In genomic region chr11:55033040-55033660, GRCm38 (mm10) we compare ENCODE assay signal across 8 mouse cellular contexts. TPM values are rescaled to one million over a fixed set of nuclear protein-coding genes. Genes with fewer than 3 reads are reported as not detected.
DNase-seq lines count a peak whose midpoint lies in the region; ATAC-seq and TF ChIP-seq lines count a peak whose summit lies in the region.

TSS of gene Anxa6 (minus strand) at chr11:55033445.

- no peaks in the 10 kb centered on the region for H3K36me3 ChIP-seq in forebrain, postnatal 0 days (ENCODE audit: insufficient read depth)

- 0 out of 2 replicates have a peak within 1 kb of the TSS, but pooled peaks have one; percentile 30 for H3K27ac ChIP-seq in cerebellum, adult 2 months (ENCODE audit: insufficient read depth, low read length)
- H3K27ac ChIP-seq in forebrain, postnatal 0 days (ENCODE audit: low read depth, low read length): 0 out of 2 replicates have a peak within 1 kb of the TSS, but pooled peaks have one; percentile 35

- no peak for TF ChIP-seq CTCF in cerebellum, adult 2 months (IDR thresholded peaks at IDR 0.05; ENCODE audit: borderline replicate concordance, insufficient read depth, low read depth, low read length)
- no peak for TF ChIP-seq CTCF in forebrain, postnatal 0 days (IDR thresholded peaks at IDR 0.05; ENCODE audit: low read depth)

- under 1% methylated on average over 41 of the region's 41 CpGs for WGBS in cerebellum, adult 2 months
- under 1% methylated on average over 40 of the region's 41 CpGs for WGBS in forebrain, postnatal 0 days

- 0 out of 2 replicates have a peak, but pooled peaks cover 2% of the 10 kb centered on the region for H3K4me1 ChIP-seq in cerebellum, adult 2 months (ENCODE audit: control insufficient read depth, insufficient read depth, low read length)
- peaks cover 10% of the 10 kb centered on the region for H3K4me1 ChIP-seq in forebrain, postnatal 0 days (ENCODE audit: insufficient read depth)

- ATAC-seq in forebrain, postnatal 0 days: peak; percentile 96

- DNase-seq in MN1 (ENCODE audit: low spot score): peak; percentile 90
- DNase-seq in cerebellum, adult 2 months: peak; percentile 86 to 87
- peak; percentile 76 for DNase-seq in forebrain, postnatal 0 days
- peak; percentile 88 for DNase-seq in heart, postnatal 4 days
- peak; percentile 67 for DNase-seq in layer of hippocampus, adult 9-11 months
- peak; percentile 86 for DNase-seq in lung, postnatal 14 days
- DNase-seq in ovary, postnatal 36 days (ENCODE audit: low spot score): peak; percentile 85
- DNase-seq in thymus, postnatal 14 days: peak; percentile 88

- no peaks in the 10 kb centered on the region for H3K27me3 ChIP-seq in cerebellum, adult 2 months (ENCODE audit: control insufficient read depth, insufficient read depth, low read length)
- no peaks in the 10 kb centered on the region; the same call in 1 of the 2 replicates for H3K27me3 ChIP-seq in forebrain, postnatal 0 days (ENCODE audit: insufficient read depth, low read length)

- H3K4me2 ChIP-seq in forebrain, postnatal 0 days (ENCODE audit: low read depth): peak within 1 kb of the TSS; percentile 98

- peak within 1 kb of the TSS; percentile 66 for H3K4me3 ChIP-seq in cerebellum, adult 2 months (replicated peaks; ENCODE audit: insufficient read depth, low read depth, low read length)
- peak within 1 kb of the TSS; percentile 59 for H3K4me3 ChIP-seq in forebrain, postnatal 0 days (ENCODE audit: low read depth, low read length)

- TF ChIP-seq POLR2A in cerebellum, adult 2 months (IDR thresholded peaks at IDR 0.05; ENCODE audit: borderline replicate concordance, insufficient read depth, low read length): peak; percentile 96

- no peaks in the 10 kb centered on the region for H3K9me3 ChIP-seq in forebrain, postnatal 0 days (ENCODE audit: low read length)

- peak within 1 kb of the TSS; percentile 52 for H3K9ac ChIP-seq in forebrain, postnatal 0 days

RNA-seq across cellular contexts. Expression of gene Anxa6, which starts in this region (rescaled TPM):
- polyA plus RNA-seq in cerebellum, adult 2 months (2012; rRNA removed): 131 and 141 TPM in 2 replicates
- total RNA-seq in forebrain, postnatal 0 days (2014; rRNA removed): 52.3 and 57.2 TPM in 2 replicates
- polyA plus RNA-seq in forebrain, postnatal 0 days (2015; fragmentation: Nextera tagmentation; extraction: Ambion mirVana): 40.5 and 50.2 TPM in 2 replicates
- total RNA-seq in heart, postnatal 4 days (2021): 100 to 1,000 TPM; 355 to 365 TPM

Comparison
In these comparisons a context has a peak if more than half of its experiments do, and no peak if none do; other contexts are left out.
1. Peak in every context shown above with its lines: DNase-seq, ATAC-seq, H3K4me3 ChIP-seq and H3K27ac ChIP-seq.